Mouse (Mus musculus) liver, embryonic 16.5 days (tissue): Measurements from ENCODE around the gene Cd27. TPM values are rescaled to one million over a fixed set of nuclear protein-coding genes. Genes with fewer than 3 reads are reported as not detected.
A peak's percentile ranks its signal among the peaks of the same experiment; 100 is the strongest.

ENCODE experiments used
- ATAC-seq: fragments of 200-750 bp; cut with Nextera tagmentation; 2 replicates; pipeline ENCODE4 v1.8.0; 2017; ENCODE audit warnings: low read depth, mild to moderate bottlenecking, moderate number of reproducible peaks, moderate library complexity
- H3K27ac ChIP-seq: fragments of 300-500 bp; sonication (generic); 2 replicates; pipeline ENCODE4 v1.5.1; 2014; ENCODE audit warnings: mild to moderate bottlenecking, low read length
- H3K27me3 ChIP-seq: fragments of 300-500 bp; sonication (generic); 2 replicates; pipeline ENCODE4 v1.6.1; 2014; ENCODE audit warnings: low read depth, low read length, mixed read lengths; ENCODE audit not compliant: control insufficient read depth, insufficient read depth
- H3K36me3 ChIP-seq: fragments of 300-500 bp; sonication (generic); 2 replicates; pipeline ENCODE4 v1.6.1; 2014; ENCODE audit warnings: mild to moderate bottlenecking; ENCODE audit not compliant: control insufficient read depth, insufficient read depth
- H3K4me1 ChIP-seq: fragments of 300-500 bp; sonication (generic); 2 replicates; pipeline ENCODE4 v1.6.1; 2014; ENCODE audit warnings: low read depth, low read length, mixed read lengths; ENCODE audit not compliant: control insufficient read depth
- H3K4me2 ChIP-seq: fragments of 300-500 bp; sonication (generic); 2 replicates; pipeline ENCODE4 v1.6.1; 2014; ENCODE audit warnings: low read depth, low read length, mixed read lengths
- H3K4me3 ChIP-seq: fragments of 300-500 bp; sonication (generic); 2 replicates; pipeline ENCODE4 v1.5.1; 2014; ENCODE audit warnings: low read depth, mild to moderate bottlenecking, low read length
- H3K9ac ChIP-seq: fragments of 300-500 bp; sonication (generic); 2 replicates; pipeline ENCODE4 v1.6.1; 2014; ENCODE audit warnings: low read depth, low read length
- H3K9me3 ChIP-seq: fragments of 300-500 bp; sonication (generic); replicated peaks from 2 replicates; pipeline ENCODE4 v1.6.1; 2016; ENCODE audit warnings: low read length; ENCODE audit not compliant: control insufficient read depth
- WGBS: fragments of 180-500 bp; shearing (Covaris S2); extraction: QIAGEN DNeasy Blood & Tissue Kit; methylation state at CpG from one replicate; pipeline ENCODE4 v1.1.7; 2014; ENCODE audit not compliant: insufficient replicate concordance; 5-methylcytosine and 5-hydroxymethylcytosine counted together
- microRNA-seq: library from miRNA; unstranded; fragments of <30 nt; microRNA quantifications from one replicate; pipeline ENCODE4, GENCODE M21; 2016
- polyA plus RNA-seq: library from polyadenylated mRNA; unstranded; fragments of >200 nt; fragmentation: Nextera tagmentation; extraction: Ambion mirVana; gene quantifications from 2 replicates; pipeline ENCODE4 v1.2.1, GENCODE M21; 2015

Cd27 gene
- polyA plus RNA-seq, 1 experiment from 2014 or later = 1.5 TPM

DNA sequence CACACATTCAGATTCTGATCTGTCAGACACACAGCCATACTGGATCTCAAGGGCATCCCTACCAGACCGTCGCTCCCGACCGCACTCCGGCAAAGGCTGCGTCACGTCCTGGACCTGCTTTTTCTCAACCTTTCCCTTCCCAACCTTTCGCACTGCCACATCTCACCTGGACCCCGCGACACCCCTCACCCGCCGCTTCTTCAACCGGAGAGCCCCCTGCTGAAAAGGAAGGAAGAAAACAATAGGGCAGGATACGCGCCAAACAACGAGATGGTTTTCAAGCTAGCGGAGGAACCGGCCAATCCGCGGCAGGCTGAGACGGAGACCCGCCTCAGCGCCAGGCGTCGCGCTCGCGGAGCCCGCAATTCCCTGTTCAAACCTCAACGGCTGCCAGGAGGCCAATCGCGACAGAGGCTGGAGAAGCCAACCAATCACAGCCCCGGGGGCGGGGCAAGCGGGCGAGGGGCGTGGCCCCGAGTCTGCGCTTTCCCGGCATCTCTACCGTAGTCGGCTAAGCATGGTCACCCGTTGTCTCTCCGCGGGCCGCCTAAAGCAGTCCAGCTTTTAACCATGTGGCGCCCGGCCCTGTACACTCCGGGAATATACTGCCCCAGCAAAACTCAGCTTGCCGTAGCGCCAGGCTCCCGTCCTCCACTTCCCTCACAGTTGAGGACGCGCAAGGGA, 45.3 kb downstream of the Cd27 start, which contains the start of the genes Ncapd2 and Mrpl51:
Gene Ncapd2 (minus strand): TSS at position 370 of the 684 bp plus-strand sequence.
Gene Mrpl51 (plus strand): TSS at position 470 of the 684 bp plus-strand sequence.
- ATAC-seq = peak; percentile 94
- Histone ChIP-seq H3K4me3 (peak within 1 kb of the TSS; percentile 81), H3K27me3 (no peaks in the 10 kb centered on the region), H3K36me3 (peaks cover 49% of the 10 kb centered on the region), H3K9ac (peak within 1 kb of the TSS; percentile 77), H3K27ac (peak within 1 kb of the TSS; percentile 100), H3K4me1 (peaks cover 20% of the 10 kb centered on the region), H3K4me2 (peak within 1 kb of the TSS; percentile 92), H3K9me3 (no peaks in the 10 kb centered on the region)
- WGBS = under 1% methylated on average over 54 of the region's 54 CpGs

DNA sequence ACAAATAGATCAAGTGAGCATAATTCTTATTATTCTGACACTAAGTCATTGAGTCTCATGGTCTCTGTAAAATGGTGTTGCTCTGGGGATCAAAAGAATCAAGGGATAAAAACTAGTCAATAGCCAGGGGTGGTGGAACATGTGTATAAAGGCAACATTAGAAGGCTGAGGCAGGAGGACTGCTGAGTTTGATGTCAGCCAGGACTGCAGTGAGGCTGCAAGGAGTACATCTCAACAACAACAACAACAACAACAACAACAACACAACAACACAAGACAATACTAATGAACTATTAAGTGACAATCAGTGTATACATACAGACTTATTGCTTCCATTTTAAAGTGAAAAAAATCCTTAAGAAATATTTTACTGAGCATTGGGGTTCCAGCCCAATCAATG, 46.0 kb downstream of the Cd27 start:
- Histone ChIP-seq H3K27me3 (no peaks in the 10 kb centered on the region), H3K4me3 (peak overlapping the region; percentile 81), H3K9me3 (no peaks in the 10 kb centered on the region), H3K36me3 (peaks cover 56% of the 10 kb centered on the region), H3K9ac (peak overlapping the region; percentile 76), H3K27ac (peak overlapping the region; percentile 100), H3K4me2 (peak overlapping the region; percentile 57), H3K4me1 (peaks cover 20% of the 10 kb centered on the region)
- ATAC-seq = no peak

DNA sequence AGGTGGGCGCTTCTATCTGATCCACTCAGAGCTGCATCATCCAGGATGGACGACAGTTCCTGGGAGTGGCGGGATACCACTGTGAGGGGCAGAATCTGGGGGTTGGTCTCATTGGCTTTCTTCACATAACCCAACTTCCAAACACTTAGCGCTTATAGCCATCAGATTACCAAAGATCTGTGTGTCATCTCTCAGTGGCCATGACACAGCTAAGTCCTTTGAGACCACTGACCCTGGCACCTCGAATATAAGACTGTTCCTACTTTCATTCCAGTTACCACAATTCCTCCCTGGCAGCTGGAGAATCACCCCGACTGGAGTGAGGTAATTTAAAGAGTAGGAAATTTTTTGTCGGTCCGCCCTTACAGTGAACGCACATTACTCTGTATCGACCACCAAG, 50.6 kb downstream of the Cd27 start:
- ATAC-seq = no peak
- no peaks in the 10 kb centered on the region for H3K27me3 ChIP-seq
- WGBS = 88% methylated on average over 10 of the region's 10 CpGs
- no peak overlapping the region for H3K9ac ChIP-seq
- H3K4me2 ChIP-seq = no peak overlapping the region
- peaks cover 14% of the 10 kb centered on the region for H3K4me1 ChIP-seq
- H3K9me3 ChIP-seq = no peaks in the 10 kb centered on the region
- no peak overlapping the region for H3K4me3 ChIP-seq
- peaks cover 83% of the 10 kb centered on the region for H3K36me3 ChIP-seq
- no peak overlapping the region for H3K27ac ChIP-seq

Small RNAs within 50 kb of the gene (microRNA-seq; reads per million reads assigned to microRNA genes)
- 2.0 reads per million for gene Mir3098
- gene Mir8113 = not detected

Other genes with a start within 250 kb of the Cd27 start
- 0.05 and 0.11 TPM in 2 replicates for gene Pianp, start 240.3 kb downstream of the Cd27 start, polyA plus RNA-seq
- 3.5 and 3.6 TPM in 2 replicates for gene Zfp384, start 227.9 kb downstream of the Cd27 start, polyA plus RNA-seq
- gene Ing4, start 197.2 kb downstream of the Cd27 start, polyA plus RNA-seq = 27.6 and 32.4 TPM in 2 replicates
- gene Acrbp, start 187.3 kb downstream of the Cd27 start, polyA plus RNA-seq = 2.0 and 4.5 TPM in 2 replicates
- 1.4 and 1.5 TPM in 2 replicates for gene Lpar5, start 169.1 kb downstream of the Cd27 start, polyA plus RNA-seq
- gene Chd4, start 141.0 kb downstream of the Cd27 start, polyA plus RNA-seq = 18.2 and 22.9 TPM in 2 replicates
- gene Nop2, start 105.1 kb downstream of the Cd27 start, polyA plus RNA-seq = 25.2 and 25.3 TPM in 2 replicates
- 3.0 and 4.2 TPM in 2 replicates for gene Iffo1, start 91.8 kb downstream of the Cd27 start, polyA plus RNA-seq
- gene Gapdh, start 70.5 kb downstream of the Cd27 start, polyA plus RNA-seq = 1,120 and 1,202 TPM in 2 replicates
- gene Ncapd2, start 45.3 kb downstream of the Cd27 start, polyA plus RNA-seq = 96.1 and 98.1 TPM in 2 replicates
- 145 and 162 TPM in 2 replicates for gene Mrpl51, start 45.2 kb downstream of the Cd27 start, polyA plus RNA-seq
- gene Vamp1, start 21.5 kb downstream of the Cd27 start, polyA plus RNA-seq = 1.5 and 1.8 TPM in 2 replicates
- gene Tapbpl, start 5.2 kb downstream of the Cd27 start, polyA plus RNA-seq = 9.1 and 9.7 TPM in 2 replicates
- not detected in 2 replicates for gene Tuba3a, start 49.0 kb upstream of the Cd27 start, polyA plus RNA-seq
- 22.3 and 22.5 TPM in 2 replicates for gene Ltbr, start 76.9 kb upstream of the Cd27 start, polyA plus RNA-seq
- 0.61 and 0.74 TPM in 2 replicates for gene Scnn1a, start 83.6 kb upstream of the Cd27 start, polyA plus RNA-seq
- gene Tnfrsf1a, start 112.4 kb upstream of the Cd27 start, polyA plus RNA-seq = 30.5 and 32.8 TPM in 2 replicates
- gene Plekhg6, start 143.8 kb upstream of the Cd27 start, polyA plus RNA-seq = 0.65 and 0.86 TPM in 2 replicates